Mouse (Mus musculus) forebrain, embryonic 13.5 days (tissue): Measurements from ENCODE around the gene Klrb1b. TPM values are rescaled to one million over a fixed set of nuclear protein-coding genes. Genes with fewer than 3 reads are reported as not detected.
A peak's percentile ranks its signal among the peaks of the same experiment; 100 is the strongest.
"Not testable (repeated sequence)": the region's sequence is repeated elsewhere in the genome, so short reads cannot be mapped to it uniquely, and the experiment has no call there.

Source experiments
- ATAC-seq: fragments of 200-750 bp; cut with Nextera tagmentation; 2 replicates; pipeline ENCODE4 v1.8.0; 2017
- H3K27ac ChIP-seq: fragments of 300-500 bp; sonication (generic); 2 replicates; pipeline ENCODE4 v1.5.1; 2015; ENCODE audit warnings: inconsistent platforms, mild to moderate bottlenecking, moderate library complexity
- H3K27me3 ChIP-seq: fragments of 300-500 bp; sonication (generic); 2 replicates; pipeline ENCODE4 v1.6.1; 2015; ENCODE audit warnings: mild to moderate bottlenecking, inconsistent platforms
- H3K36me3 ChIP-seq: fragments of 300-500 bp; sonication (generic); 2 replicates; pipeline ENCODE4 v1.6.1; 2015; ENCODE audit warnings: mild to moderate bottlenecking, inconsistent platforms; ENCODE audit not compliant: poor library complexity, severe bottlenecking
- H3K4me1 ChIP-seq: fragments of 300-500 bp; sonication (generic); 2 replicates; pipeline ENCODE4 v1.6.1; 2015; ENCODE audit warnings: inconsistent platforms
- H3K4me2 ChIP-seq: fragments of 300-500 bp; sonication (generic); 2 replicates; pipeline ENCODE4 v1.6.1; 2015; ENCODE audit warnings: inconsistent platforms, mild to moderate bottlenecking, moderate library complexity
- H3K4me3 ChIP-seq: fragments of 300-500 bp; sonication (generic); 2 replicates; pipeline ENCODE4 v1.5.1; 2015; ENCODE audit warnings: mild to moderate bottlenecking, inconsistent platforms
- H3K9ac ChIP-seq: fragments of 300-500 bp; sonication (generic); 2 replicates; pipeline ENCODE4 v1.6.1; 2015; ENCODE audit warnings: mild to moderate bottlenecking, inconsistent platforms
- H3K9me3 ChIP-seq: fragments of 300-500 bp; sonication (generic); replicated peaks from 2 replicates; pipeline ENCODE4 v1.6.1; 2016; ENCODE audit warnings: inconsistent platforms
- WGBS: fragments of 180-500 bp; shearing (Covaris S2); methylation state at CpG from one replicate; pipeline ENCODE4 v1.1.7; 2015; 5-methylcytosine and 5-hydroxymethylcytosine counted together
- polyA plus RNA-seq: library from polyadenylated mRNA; unstranded; fragments of >200 nt; fragmentation: Nextera tagmentation; extraction: Ambion mirVana; gene quantifications from 2 replicates; pipeline ENCODE4 v1.2.1, GENCODE M21; 2015

The Klrb1b gene
- polyA plus RNA-seq, 1 experiment from 2014 or later, result not detected

DNA sequence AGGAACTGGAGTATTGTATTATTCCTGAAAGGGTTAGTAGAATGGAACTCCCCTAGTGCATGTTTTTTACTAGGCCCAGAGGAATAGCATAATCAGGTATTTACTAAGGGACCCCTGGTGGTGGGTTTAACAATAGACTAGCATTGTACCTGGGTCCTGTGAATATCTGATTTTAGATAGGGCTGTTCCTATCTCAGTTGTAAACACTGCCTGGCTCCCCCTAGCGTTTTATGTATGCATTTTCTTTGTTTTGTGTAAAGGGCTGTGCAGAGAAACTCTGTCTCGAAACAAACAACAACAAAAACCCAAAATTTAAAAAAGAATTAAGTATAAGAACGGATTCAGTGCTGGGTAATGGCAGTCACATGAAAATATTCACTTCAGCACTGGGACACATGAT, 19.1 kb downstream of the Klrb1b start:
- WGBS, result 68% methylated on average over 3 of the region's 3 CpGs
- no peak overlapping the region for H3K4me2 ChIP-seq
- H3K9ac ChIP-seq, result no peak overlapping the region
- H3K9me3 ChIP-seq, result no peaks in the 10 kb centered on the region
- H3K27me3 ChIP-seq, result no peaks in the 10 kb centered on the region
- H3K36me3 ChIP-seq, result no peaks in the 10 kb centered on the region
- no peak for ATAC-seq
- H3K27ac ChIP-seq, result no peak overlapping the region
- H3K4me3 ChIP-seq, result no peak overlapping the region
- no peaks in the 10 kb centered on the region for H3K4me1 ChIP-seq

DNA sequence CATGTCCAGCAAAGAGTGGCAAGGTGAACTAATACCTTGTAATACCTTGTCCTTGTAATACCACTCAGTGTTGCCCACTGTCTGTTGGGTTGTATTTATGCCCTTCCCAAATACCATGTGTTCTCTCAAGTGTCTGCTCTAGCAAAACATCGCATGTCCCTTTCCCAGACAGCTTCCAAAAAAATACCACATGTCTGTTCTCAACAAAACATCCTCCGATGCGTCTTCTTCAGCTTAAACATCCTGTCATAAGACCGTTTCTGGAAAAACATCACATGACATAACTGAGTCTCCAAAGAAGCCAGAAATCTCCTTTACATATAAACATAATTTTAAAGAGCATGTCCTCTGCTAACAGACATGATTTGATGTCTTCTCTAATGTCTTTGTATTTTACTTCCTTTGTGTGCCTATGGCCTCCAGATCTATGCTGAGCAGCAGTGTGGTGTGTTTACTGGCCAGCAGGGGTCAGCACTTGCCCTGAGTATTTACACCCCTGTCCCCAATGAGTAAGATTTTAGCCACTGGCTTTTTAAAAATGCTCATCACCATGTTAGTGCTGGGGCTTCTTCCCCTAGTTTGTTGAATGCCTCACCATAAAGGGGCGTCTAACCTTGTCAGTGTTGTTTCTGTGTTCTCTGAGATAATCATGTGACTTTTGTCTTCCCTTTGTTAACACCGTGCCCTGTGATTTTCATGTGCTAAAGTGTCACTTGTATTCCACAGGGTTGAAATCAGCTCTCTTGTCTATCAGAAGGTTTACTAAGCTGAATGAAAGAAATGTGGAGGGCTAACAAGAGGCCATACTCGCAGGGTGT, 21.1 kb downstream of the Klrb1b start:
- 64% methylated on average over 7 of the region's 7 CpGs for WGBS
- not testable (repeated sequence) for H3K4me2 ChIP-seq, H3K9me3 ChIP-seq, H3K4me3 ChIP-seq, H3K9ac ChIP-seq, H3K4me1 ChIP-seq, H3K36me3 ChIP-seq, H3K27me3 ChIP-seq
- peak; percentile 22; the same call in 1 of the 2 replicates for ATAC-seq
- peak overlapping the region; percentile 57; the same call in 1 of the 2 replicates for H3K27ac ChIP-seq

DNA sequence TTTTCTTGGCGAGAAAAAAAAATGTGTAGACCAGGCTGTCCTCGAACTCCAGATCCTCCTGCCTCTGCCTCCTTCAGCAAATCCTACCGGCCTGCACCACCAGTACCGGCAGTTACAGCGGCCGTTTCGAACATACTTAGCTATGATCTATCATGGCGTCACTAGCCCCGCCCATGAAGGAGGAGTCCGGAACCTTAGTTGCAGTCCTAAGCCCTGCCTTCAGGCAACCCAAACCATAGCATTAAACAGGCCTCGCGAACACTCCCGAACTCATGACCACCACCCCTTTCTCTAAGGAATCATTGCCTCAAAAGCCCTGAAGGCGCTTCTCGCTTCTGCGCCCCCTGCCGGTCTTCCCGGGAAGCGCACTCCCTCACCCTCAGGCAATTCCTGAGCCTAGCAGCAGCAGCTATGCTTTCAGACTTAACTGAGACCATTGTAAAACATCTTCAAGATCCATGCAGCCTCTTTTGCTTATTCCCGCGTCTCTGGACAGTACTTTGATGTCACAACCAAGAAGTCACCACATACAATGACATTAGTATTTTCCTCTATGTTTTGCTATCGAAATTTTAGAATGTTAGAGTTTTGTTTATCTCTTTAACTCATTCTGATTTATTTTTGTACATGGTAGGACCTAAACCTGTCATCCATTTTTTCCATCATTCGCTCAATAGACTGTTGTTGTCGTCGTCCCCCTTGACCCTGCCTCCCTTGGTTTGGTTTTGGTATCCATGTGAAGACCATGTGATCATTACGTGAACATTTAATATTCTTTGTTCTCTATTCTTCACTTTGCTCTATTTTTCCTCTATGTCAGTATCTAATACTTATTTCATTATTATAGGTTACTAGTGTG, 22.9 kb downstream of the Klrb1b start:
- Histone ChIP-seq H3K36me3 (no peaks in the 10 kb centered on the region), H3K27me3 (no peaks in the 10 kb centered on the region), H3K4me3 (peak overlapping the region; percentile 42), H3K27ac (peak overlapping the region; percentile 72), H3K9ac (peak overlapping the region; percentile 66; the same call in 1 of the 2 replicates), H3K4me1 (peaks cover 5% of the 10 kb centered on the region), H3K4me2 (peak overlapping the region; percentile 63), H3K9me3 (no peaks in the 10 kb centered on the region)
- WGBS, result 5% methylated on average over 26 of the region's 26 CpGs
- ATAC-seq, result peak; percentile 93

DNA sequence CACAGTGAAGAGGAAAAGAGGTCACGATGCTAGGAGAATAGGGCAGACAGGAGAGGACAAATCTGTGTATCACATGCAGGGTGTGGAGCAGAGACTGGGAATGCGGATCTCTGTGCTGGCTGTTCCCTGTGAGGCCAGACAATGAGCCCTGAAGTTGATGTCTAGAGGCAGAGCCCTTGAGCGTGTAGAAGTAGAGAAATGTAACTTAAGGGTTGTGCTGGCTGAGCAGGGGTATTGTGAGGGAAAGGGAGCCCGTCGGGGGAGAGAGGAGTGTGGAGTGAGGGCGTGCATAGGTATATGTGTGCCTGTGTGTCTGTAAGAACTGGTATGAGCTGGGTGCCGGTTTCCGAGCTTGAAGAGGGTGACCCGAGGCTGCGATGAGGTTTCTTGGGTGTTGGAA, 23.6 kb downstream of the Klrb1b start:
- Histone ChIP-seq H3K4me2 (peak overlapping the region; percentile 63), H3K9ac (peak overlapping the region; percentile 66), H3K9me3 (no peaks in the 10 kb centered on the region), H3K36me3 (no peaks in the 10 kb centered on the region), H3K27ac (peak overlapping the region; percentile 72), H3K4me3 (peak overlapping the region; percentile 42), H3K27me3 (no peaks in the 10 kb centered on the region), H3K4me1 (peaks cover 12% of the 10 kb centered on the region)
- WGBS, result 7% methylated on average over 10 of the region's 10 CpGs
- peak; percentile 55 for ATAC-seq

DNA sequence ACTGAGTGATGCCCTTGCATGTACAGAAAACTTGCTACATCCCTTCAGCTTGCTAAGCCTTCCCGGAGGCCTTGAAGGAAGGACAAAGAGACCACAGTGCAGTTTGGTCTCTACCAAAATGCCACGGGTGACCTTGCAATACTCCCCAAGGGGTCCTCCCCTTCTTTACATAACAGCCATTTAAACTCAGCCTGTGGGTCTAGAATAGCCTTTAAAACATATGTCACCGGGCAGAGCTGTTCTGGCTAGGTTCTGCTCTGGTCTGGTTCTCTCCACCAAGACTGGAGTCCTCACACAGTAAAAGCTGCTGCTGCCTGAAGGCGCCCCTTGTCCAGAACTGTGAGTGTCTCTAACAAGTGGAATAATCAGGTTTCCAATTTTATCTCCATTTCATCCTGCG, 25.4 kb downstream of the Klrb1b start:
- H3K4me2 ChIP-seq, H3K36me3 ChIP-seq, H3K9ac ChIP-seq, H3K27ac ChIP-seq, H3K27me3 ChIP-seq, ATAC-seq, H3K9me3 ChIP-seq, H3K4me3 ChIP-seq: not testable (repeated sequence)
- peaks cover 13% of the 10 kb centered on the region for H3K4me1 ChIP-seq
- WGBS, result 82% methylated on average over 5 of the region's 5 CpGs

DNA sequence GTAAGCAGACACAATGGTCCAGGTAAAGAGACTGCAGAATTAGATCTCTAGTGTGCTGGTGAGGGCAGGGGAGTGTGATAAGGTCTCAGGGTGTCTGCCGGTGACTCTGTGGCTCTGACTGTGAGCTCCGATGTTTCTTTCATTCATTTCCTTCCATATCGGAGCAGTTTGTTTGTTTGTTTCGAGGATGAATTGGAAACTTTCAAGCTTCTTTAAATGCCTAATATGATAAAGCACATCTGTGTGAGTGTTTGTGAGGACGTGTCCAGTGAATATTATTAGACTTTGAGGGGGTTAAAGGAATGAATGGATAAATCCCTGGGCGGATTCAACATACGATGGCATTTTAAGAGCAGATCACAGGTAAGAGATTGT, 26.2 kb downstream of the Klrb1b start:
- Histone ChIP-seq H3K9ac (peak overlapping the region; percentile 67), H3K4me2 (peak overlapping the region; percentile 68), H3K27ac (peak overlapping the region; percentile 64), H3K27me3 (no peaks in the 10 kb centered on the region), H3K9me3 (no peaks in the 10 kb centered on the region), H3K36me3 (no peaks in the 10 kb centered on the region), H3K4me1 (peaks cover 13% of the 10 kb centered on the region), H3K4me3 (peak overlapping the region; percentile 64)
- WGBS, result 20% methylated on average over 7 of the region's 7 CpGs
- no peak for ATAC-seq

DNA sequence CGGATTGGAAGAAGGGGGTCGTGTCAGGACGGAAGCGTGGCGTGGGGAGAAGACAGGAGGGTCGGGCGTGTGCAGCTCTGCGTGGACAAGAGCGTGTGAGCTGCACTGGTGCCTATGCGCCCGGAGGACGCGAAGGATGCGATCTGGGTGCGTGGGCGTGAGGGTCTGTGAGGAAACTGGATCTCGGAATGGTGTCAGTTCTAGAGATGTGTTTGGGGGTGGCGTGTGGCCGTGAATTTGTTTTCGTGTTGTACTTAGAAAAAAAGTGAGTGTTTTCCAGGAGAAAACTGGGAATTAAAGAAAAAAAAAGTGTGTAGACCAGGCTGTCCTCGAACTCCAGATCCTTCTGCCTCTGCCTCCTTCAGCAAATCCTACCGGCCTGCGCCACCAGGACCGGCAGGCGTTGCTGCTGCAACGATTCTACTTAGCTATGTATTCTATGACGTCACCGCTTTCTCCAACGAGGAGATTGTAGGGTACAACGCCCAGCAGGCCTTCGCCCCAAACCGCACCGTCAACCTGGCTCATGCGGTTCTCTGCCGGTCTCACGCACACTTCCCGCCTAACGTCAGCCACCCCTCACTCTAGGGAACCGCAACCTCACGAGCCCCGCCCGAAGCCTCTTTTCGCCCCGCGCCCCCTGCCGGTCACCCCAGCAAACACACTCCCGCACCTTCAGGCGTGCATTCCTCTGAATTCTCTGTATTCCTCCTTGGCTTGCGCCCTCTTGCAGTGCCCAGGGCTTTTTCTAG, 26.8 kb downstream of the Klrb1b start:
- H3K9me3 ChIP-seq, H3K36me3 ChIP-seq, H3K27me3 ChIP-seq: not testable (repeated sequence)
- H3K27ac ChIP-seq, result peak overlapping the region; percentile 84
- peak; percentile 70 for ATAC-seq
- H3K4me2 ChIP-seq, result peak overlapping the region; percentile 68
- peak overlapping the region; percentile 67 for H3K9ac ChIP-seq
- peak overlapping the region; percentile 64 for H3K4me3 ChIP-seq
- peaks cover 13% of the 10 kb centered on the region for H3K4me1 ChIP-seq
- under 1% methylated on average over 49 of the region's 49 CpGs for WGBS

DNA sequence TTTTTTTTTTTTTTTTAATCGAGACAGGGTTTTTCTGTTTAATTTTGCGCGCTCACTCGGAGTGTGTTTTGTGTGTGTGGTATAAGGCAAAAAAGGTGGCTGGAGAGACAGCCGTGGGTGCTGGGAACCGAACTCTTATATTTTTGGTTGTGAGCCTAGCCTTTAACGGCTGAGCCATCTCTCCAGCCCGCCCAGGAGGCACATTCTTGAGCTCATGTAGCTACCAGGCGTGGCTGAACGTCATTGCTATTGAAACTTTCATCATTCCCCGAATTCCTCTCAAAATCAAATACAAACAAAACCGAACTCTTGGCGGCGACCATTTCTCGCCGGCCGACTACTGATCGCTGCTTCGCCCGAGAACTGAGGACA, 27.4 kb downstream of the Klrb1b start:
- peaks cover 13% of the 10 kb centered on the region for H3K4me1 ChIP-seq
- peak overlapping the region; percentile 67 for H3K9ac ChIP-seq
- not testable (repeated sequence) for H3K27me3 ChIP-seq, H3K36me3 ChIP-seq, H3K9me3 ChIP-seq
- under 1% methylated on average over 20 of the region's 20 CpGs for WGBS
- H3K27ac ChIP-seq, result peak overlapping the region; percentile 84
- H3K4me3 ChIP-seq, result peak overlapping the region; percentile 64
- peak overlapping the region; percentile 68 for H3K4me2 ChIP-seq
- ATAC-seq, result peak; percentile 39

DNA sequence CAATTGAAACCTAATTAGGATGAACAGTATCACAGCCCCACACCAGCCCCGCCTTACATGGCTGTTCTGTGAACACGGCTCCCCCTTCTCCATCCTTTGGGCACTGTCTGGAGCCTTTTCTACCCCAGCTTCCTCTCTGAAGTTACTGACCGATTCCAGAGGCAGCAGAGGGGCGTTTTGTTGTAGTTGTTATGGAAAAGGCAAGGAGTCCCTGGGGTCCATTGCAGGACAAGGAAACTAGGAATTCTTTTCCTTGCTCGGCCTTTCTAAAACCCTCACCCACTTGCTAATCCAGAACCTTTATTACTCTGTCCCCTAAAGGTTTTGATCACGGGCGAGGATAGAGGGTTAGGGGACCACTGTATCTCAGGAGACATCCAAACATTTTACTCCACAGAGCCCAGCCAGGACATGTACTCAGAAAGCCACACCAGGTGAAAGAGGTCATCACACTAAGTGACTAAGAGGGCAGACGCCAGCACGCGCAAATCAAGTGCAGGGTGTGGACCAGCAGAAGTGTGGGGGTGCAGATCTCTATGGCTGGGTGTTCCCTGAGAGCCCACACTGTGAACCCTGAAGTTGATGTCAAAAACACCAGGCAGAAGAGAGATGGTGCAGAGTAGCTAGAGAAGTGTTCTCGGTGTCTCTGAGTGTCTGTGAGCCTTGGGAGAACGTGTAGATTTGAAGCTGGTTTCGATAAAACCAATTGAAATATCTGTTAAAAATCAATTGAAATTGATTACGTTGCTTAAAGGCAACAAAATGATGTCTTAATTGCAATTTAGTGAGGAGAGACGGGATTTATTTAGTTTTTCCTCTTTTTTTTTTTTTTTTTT, 28.0 kb downstream of the Klrb1b start:
- 11% methylated on average over 15 of the region's 15 CpGs for WGBS
- no peak overlapping the region; the same call in 1 of the 2 replicates for H3K27ac ChIP-seq
- ATAC-seq, result no peak

DNA sequence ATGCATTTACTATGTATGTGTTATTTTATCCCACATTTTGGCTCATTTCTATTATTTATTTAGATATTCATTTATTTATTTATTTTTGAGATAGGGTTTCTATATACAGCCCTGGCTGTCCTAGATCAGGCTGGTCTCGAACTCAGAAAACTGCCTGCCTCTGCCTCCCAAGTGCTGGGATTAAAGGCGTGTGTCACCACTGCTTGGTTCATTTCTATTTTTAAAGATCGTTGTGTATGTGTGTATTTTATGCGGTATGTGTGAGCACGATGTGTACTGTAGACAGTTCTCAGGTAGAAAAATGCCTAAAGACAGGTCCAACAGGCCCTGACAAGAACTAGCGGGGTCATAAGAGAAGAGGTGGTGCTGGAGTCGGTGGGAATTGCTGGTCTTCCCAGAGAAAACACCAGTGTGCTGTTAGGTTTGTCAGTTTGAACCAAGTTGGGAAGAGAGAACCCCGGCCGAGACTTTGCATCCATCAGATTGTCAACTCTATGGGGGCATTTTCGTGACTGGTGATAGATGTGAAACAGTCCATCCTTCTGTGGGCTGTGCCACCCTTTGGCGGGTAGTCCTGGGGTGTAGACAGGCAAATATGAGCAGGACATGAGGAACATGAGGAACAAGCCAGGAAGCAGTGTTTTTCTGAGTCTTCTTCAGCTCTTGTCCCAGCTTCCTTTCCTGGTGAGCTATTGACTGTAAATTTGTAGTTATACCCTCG, 28.8 kb downstream of the Klrb1b start:
- Histone ChIP-seq H3K36me3 (no peaks in the 10 kb centered on the region), H3K9me3 (no peaks in the 10 kb centered on the region), H3K4me3 (peak overlapping the region; percentile 64), H3K9ac (no peak overlapping the region), H3K27me3 (no peaks in the 10 kb centered on the region), H3K27ac (no peak overlapping the region), H3K4me1 (peaks cover 13% of the 10 kb centered on the region), H3K4me2 (peak overlapping the region; percentile 68)
- 81% methylated on average over 12 of the region's 12 CpGs for WGBS
- ATAC-seq, result no peak

More for the DNA sequence above, 28.0 kb downstream of the Klrb1b start:
- H3K9ac ChIP-seq, result peak overlapping the region; percentile 62
- no peaks in the 10 kb centered on the region for H3K36me3 ChIP-seq
- no peaks in the 10 kb centered on the region for H3K27me3 ChIP-seq
- H3K4me2 ChIP-seq, result peak overlapping the region; percentile 68
- H3K4me1 ChIP-seq, result peaks cover 13% of the 10 kb centered on the region
- peak overlapping the region; percentile 64 for H3K4me3 ChIP-seq
- H3K9me3 ChIP-seq, result no peaks in the 10 kb centered on the region
